Mouse (Mus musculus): Measurements from ENCODE around the gene Cxcl9. TPM values are rescaled to one million over a fixed set of nuclear protein-coding genes. Genes with fewer than 3 reads are reported as not detected.
A peak's percentile ranks its signal among the peaks of the same experiment; 100 is the strongest.
"Not testable (repeated sequence)": the region's sequence is repeated elsewhere in the genome, so short reads cannot be mapped to it uniquely, and the experiment has no call there.

Cxcl9 gene
- 0.15 and 0.22 TPM in 2 replicates for polyA plus RNA-seq (2012; rRNA removed)

GRCm38 (mm10) chr5:92327929-92328328 lies at the start of gene Cxcl9:
Gene Cxcl9, minus strand, starts transcription at chr5:92328079.
- DNase-seq (ENCODE audit: extremely low spot score in 1 of 2, low spot score in 1 of 2), result no peak

DNA sequence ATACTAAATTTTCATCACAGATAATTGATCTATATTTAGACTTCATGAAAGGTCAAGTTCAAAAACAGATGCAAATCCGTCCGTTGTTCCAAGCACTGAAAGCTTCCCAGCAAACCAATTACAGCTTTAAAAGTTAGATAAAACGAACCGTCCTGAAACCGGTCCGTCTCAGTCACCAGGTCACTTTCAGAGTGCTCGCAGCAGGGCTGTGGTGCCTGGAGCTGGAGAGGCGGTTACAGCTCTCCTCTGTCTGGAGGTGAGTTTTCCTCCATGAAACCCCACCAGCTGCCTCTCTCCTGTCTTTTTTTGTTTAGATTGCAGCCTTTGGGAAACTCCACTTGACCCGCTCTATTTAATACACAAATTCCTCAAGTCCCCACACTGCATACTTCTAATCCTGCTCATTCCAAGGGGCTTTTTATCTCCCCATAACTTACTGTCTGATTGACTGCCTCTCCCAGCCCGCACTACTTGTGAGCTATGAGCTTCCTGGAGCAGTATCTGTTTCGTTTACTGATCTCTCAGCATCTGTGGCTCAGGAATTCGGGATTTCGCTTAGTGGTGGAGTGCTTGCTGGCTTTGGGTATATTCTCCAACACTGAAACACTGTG lies 49.0 kb upstream of the Cxcl9 start:
- DNase-seq (ENCODE audit: extremely low spot score in 1 of 2, low spot score in 1 of 2), result no peak

GRCm38 (mm10) chr5:92375368-92375767 lies 47.5 kb upstream of the Cxcl9 start:
- no peak for DNase-seq (ENCODE audit: extremely low spot score in 1 of 2, low spot score in 1 of 2)

- no peak for DNase-seq (ENCODE audit: extremely low spot score in 1 of 2, low spot score in 1 of 2)
These were observed 46.9 kb upstream of the Cxcl9 start for GRCm38 (mm10) chr5:92374721-92375142.

GRCm38 (mm10) chr5:92372605-92373004 lies 44.7 kb upstream of the Cxcl9 start:
- no peak for DNase-seq (ENCODE audit: extremely low spot score in 1 of 2, low spot score in 1 of 2)

GRCm38 (mm10) chr5:92371361-92371976 lies 43.6 kb upstream of the Cxcl9 start:
- no peak for DNase-seq (ENCODE audit: extremely low spot score in 1 of 2, low spot score in 1 of 2)

DNA sequence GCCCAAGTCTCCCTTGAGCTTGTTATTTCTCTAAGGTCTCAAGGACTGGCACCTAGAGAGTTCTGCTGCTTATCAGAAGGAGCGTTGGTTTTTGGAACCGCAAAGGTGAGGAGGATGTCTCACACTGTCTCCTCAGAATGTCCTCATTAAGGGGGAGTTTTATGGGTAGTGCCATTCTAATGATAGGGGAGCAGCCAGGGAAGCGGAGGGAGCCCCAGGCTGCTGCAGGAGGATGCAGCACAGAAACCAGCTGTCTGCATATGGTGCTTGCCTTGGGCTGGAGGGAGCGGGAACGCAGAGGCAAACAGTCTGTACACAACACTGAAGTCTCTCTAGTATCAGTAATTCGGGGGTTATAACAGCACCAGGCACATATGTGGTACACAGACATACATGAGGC lies 43.0 kb upstream of the Cxcl9 start:
- no peak for DNase-seq (ENCODE audit: extremely low spot score in 1 of 2, low spot score in 1 of 2)

GRCm38 (mm10) chr5:92370392-92370791 lies 42.5 kb upstream of the Cxcl9 start:
- no peak for DNase-seq (ENCODE audit: extremely low spot score in 1 of 2, low spot score in 1 of 2)

- peak in 1 of 2 experiments; percentile 55 for DNase-seq (ENCODE audit: extremely low spot score in 1 of 2, low spot score in 1 of 2)
These were observed 41.5 kb upstream of the Cxcl9 start for GRCm38 (mm10) chr5:92369151-92369994.

- peak in 1 of 2 experiments; percentile 31 for DNase-seq (ENCODE audit: extremely low spot score in 1 of 2, low spot score in 1 of 2)
These were observed 40.5 kb upstream of the Cxcl9 start for GRCm38 (mm10) chr5:92368392-92368791.

DNA sequence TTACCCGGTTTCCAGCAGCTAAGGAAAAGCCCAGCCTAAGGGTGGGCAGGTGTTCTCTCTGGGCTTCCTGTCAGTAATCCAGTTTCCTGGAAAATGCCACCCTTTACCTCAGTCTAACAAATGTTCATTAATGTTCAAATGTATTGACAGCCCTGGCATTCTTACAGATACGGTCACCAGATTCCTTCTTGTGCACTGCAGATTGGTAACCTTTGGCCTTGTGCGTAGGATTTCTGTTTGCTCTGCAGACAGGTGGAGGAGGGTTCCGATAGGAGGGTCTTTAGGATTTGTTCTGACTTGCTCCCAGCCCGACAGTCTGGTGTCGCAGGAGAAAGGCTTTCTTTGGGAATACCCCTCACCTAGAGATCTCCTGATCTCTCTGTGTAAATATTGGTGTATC lies 38.7 kb upstream of the Cxcl9 start:
- DNase-seq (ENCODE audit: extremely low spot score in 1 of 2, low spot score in 1 of 2), result no peak

DNA sequence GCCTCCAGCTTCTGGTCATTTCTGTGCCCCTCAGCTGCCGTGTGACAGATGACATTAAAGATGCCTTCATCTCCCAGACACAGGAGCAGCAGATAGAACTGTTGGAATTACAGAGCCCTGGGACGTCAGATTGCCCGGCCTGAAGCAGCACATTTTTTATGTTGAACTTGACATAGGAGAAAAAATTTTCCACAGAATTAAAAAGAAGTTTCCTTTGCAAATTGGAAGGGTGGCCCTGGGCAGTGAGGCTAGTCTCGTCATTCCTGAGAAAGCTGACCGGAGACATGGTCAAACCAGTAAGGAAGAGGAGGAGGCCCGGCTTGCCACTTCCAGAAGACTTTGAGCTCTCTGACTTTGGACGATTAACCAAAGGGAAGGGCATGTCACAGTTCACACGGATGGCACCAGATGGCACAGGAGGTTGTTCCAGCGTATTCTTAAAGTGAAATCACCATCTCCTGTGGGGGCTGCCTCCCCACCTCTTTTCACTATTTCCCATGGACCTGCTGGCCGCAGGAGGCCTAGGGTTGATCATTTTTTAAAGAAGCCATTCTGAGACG lies 37.3 kb upstream of the Cxcl9 start:
- DNase-seq (ENCODE audit: extremely low spot score in 1 of 2, low spot score in 1 of 2), result no peak

GRCm38 (mm10) chr5:92364011-92364410 lies 36.1 kb upstream of the Cxcl9 start:
- DNase-seq (ENCODE audit: extremely low spot score in 1 of 2, low spot score in 1 of 2), result no peak

DNA sequence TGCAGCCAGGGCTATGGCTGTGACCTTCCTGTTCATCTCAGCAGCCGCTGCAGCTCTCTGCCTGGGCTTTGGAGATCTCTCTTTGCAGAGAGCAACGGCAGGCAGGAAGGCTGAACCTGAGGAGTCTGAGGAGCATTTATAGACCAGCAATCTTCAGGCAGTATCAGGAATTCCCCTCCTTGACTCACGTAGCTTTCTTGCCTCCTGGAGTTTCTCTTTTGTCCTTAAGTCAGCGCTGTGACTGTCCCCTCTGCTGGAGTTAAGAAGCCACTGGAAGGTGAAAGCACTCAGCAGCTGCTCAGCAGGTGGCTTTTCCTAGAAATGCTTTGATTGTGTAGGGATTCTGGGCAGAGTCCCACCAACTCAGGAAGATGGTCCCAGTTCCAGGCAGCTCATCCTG lies 35.3 kb upstream of the Cxcl9 start:
- no peak for DNase-seq (ENCODE audit: extremely low spot score in 1 of 2, low spot score in 1 of 2)

- no peak for DNase-seq (ENCODE audit: extremely low spot score in 1 of 2, low spot score in 1 of 2)
These were observed 31.0 kb upstream of the Cxcl9 start for GRCm38 (mm10) chr5:92358767-92359455.

DNA sequence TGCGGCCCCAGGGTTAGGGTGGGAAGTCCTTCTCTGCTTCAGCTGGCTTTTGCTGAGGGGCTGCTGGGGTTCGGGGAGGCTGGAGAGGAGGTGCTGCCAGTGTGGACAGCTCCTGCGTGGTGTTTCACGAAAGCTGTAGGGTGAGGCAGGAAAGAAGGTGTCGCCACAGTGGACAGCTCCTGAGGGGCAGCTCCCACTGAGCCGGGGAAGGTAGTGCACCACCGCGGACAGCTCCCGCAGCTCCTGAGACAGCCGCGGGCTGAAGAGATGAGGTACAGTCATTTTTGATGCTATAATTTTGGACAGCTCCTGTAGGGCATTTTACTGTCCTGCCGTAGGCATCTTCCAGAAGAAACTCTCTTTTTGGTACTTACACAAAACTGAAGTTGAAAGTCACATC lies 30.2 kb upstream of the Cxcl9 start:
- no peak for DNase-seq (ENCODE audit: extremely low spot score in 1 of 2, low spot score in 1 of 2)

DNA sequence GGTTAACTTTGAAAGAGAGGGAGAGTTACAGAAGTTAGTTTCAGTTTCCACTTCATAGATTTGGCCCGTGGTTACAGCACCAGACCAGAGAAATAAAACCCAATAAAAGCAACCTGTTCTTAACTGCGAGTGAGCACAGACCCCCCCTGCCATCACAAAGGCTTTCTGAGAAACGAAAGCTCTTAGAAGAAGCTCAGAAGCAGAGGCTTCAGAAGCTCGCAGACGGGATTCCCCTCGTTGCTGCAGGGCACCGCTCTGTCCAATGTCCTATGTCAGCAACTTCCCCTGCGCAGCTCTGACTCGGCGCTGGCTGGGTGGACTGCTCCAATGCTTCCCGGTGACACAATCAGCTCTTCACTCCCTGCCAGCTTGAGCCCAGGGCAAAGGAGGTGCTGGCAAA lies 25.6 kb upstream of the Cxcl9 start:
- no peak for DNase-seq (ENCODE audit: extremely low spot score in 1 of 2, low spot score in 1 of 2)

DNA sequence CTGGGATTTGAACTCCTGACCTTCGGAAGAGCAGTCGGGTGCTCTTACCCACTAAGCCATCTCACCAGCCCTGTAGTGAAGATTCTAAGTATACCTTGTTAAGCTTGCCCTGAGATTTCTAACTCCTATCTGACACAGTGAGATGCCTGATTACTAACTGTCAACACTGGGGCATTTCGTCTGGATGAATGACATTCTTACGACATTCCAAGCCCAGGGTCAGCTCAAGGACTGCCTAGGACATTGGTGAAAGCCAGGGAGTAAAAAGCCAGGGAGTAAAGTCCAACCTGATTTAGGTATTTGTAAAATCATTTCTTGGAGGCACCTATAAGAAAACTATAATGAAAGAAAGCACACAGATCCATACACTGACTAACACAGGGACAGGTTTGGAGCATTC lies 24.8 kb upstream of the Cxcl9 start:
- not testable (repeated sequence) for DNase-seq (ENCODE audit: extremely low spot score in 1 of 2, low spot score in 1 of 2)

GRCm38 (mm10) chr5:92349731-92350130 lies 21.9 kb upstream of the Cxcl9 start:
- DNase-seq (ENCODE audit: extremely low spot score in 1 of 2, low spot score in 1 of 2), result no peak

DNA sequence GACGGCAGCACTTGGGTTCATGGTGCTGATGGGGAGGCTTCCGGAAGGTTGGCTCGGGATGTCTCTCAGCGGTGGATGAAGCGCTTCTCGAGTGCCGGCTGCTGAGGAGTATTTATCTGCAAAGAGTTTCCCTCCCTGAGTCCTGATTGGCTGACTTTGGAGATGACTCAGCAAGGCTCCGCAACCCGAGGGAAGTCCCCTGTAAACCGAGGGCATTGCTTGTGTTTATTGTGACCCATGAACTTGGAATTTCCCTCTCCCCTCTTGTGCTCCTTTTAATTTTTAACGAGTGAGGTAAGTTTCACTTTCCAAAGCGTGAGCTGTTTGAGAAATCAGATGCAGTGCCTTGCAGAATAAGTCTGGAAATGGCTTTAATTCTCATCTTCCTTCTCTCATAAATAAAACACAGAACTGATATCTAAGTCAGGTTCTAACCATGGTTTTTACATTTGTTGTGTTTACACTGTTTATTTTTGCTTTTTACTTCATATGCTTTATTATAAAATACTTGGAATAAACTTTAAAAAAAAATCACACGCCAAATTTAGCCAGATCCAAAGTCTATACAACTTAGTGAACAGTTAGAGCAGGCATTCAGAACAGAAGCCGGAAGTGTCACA lies 21.0 kb upstream of the Cxcl9 start, which contains the start of gene Cxcl10:
Gene Cxcl10, minus strand, starts transcription at position 96 of the 620 bp plus-strand sequence.
- peak in 1 of 2 experiments; percentile 48 for DNase-seq (ENCODE audit: extremely low spot score in 1 of 2, low spot score in 1 of 2)
